In genomic region chr4:147978391-147978790, GRCm38 (mm10) we compare ENCODE assay signal across 23 mouse cellular contexts. TPM values are rescaled to one million over a fixed set of nuclear protein-coding genes. Genes with fewer than 3 reads are reported as not detected.
"Had no signal": no experiment of that assay in that cellular context is flagged by ENCODE, and none has a peak within 500 bp of the region (broad histone marks: within the 10 kb centered on the region; RNA-seq: fewer than 3 reads in every experiment).

No protein-coding gene starts in this region.

- H3K4me1 ChIP-seq: lung, embryonic 15.5 days; megakaryocyte, embryonic 14.5 days; midbrain, embryonic 13.5 days; midbrain, embryonic 15.5 days; neural tube, embryonic 12.5 days; stomach, embryonic 15.5 days had no signal

- H3K27me3 ChIP-seq: lung, embryonic 15.5 days; midbrain, embryonic 13.5 days; midbrain, embryonic 15.5 days; neural tube, embryonic 12.5 days; stomach, embryonic 15.5 days had no signal

- ATAC-seq: lung, postnatal 0 days; midbrain, embryonic 13.5 days; midbrain, embryonic 15.5 days had no signal

- H3K4me3 ChIP-seq: lung, embryonic 15.5 days; megakaryocyte, embryonic 14.5 days; midbrain, embryonic 13.5 days; midbrain, embryonic 15.5 days; neural tube, embryonic 12.5 days; stomach, embryonic 15.5 days had no signal

- H3K9me3 ChIP-seq: lung, embryonic 15.5 days; midbrain, embryonic 15.5 days; stomach, embryonic 15.5 days had no signal

- H3K27ac ChIP-seq: lung, embryonic 15.5 days; macrophage; midbrain, embryonic 13.5 days; midbrain, embryonic 15.5 days; neural tube, embryonic 12.5 days; stomach, embryonic 15.5 days; stomach, postnatal 0 days had no signal

- DNase-seq: lung, adult 2 months; lung, postnatal 14 days; lung, postnatal 36 days; right cerebral cortex, postnatal 14 days; thymus, adult 18-20 months; thymus, postnatal 14 days; thymus, postnatal 36 days had no signal

- H3K36me3 ChIP-seq: lung, embryonic 15.5 days; midbrain, embryonic 13.5 days; midbrain, embryonic 15.5 days; neural tube, embryonic 12.5 days; stomach, embryonic 15.5 days had no signal

- H3K9ac ChIP-seq: lung, embryonic 15.5 days; midbrain, embryonic 13.5 days; midbrain, embryonic 15.5 days; neural tube, embryonic 12.5 days; stomach, embryonic 15.5 days had no signal

- H3K4me2 ChIP-seq: lung, embryonic 15.5 days; midbrain, embryonic 11.5 days; midbrain, embryonic 13.5 days; midbrain, embryonic 15.5 days; neural tube, embryonic 12.5 days; stomach, embryonic 15.5 days had no signal

RNA-seq across cellular contexts. Expression of gene Nppb, which starts 7.2 kb away (rescaled TPM):
- total RNA-seq: megakaryocyte progenitor cell, adult 5-6 weeks; midbrain, postnatal 0 days; monocyte, adult 5-6 weeks; neutrophil, adult 5-6 weeks had no signal
- polyA plus RNA-seq: lung, adult 2 months; lung, postnatal 0 days; macrophage; midbrain, embryonic 13.5 days; midbrain, embryonic 15.5 days; midbrain, postnatal 0 days; neural tube, embryonic 12.5 days; spleen, adult 2 months; stomach, embryonic 15.5 days; stomach, postnatal 0 days; testis, adult 2 months had no signal

RNA-seq across cellular contexts. Expression of gene Nppa, which starts 22.1 kb away (rescaled TPM):
- total RNA-seq: megakaryocyte progenitor cell, adult 5-6 weeks; monocyte, adult 5-6 weeks; neutrophil, adult 5-6 weeks had no signal
- polyA plus RNA-seq: macrophage; testis, adult 2 months had no signal
